Mouse (Mus musculus) E14TG2a.4 (cell line): ENCODE measurements around the gene Sdccag8.

ENCODE experiments used
- CTCF ChIP-seq: conservative IDR thresholded peaks from 2 replicates; pipeline ENCODE4 v1.5.1; 2014; ENCODE audit warnings: low read length
- NANOG ChIP-seq: IDR thresholded peaks from 2 replicates; pipeline ENCODE4 v1.6.1; 2014; ENCODE audit warnings: borderline replicate concordance, low read length, mixed read lengths
- POU5F1 ChIP-seq: IDR thresholded peaks from 2 replicates; pipeline ENCODE4 v1.6.1; 2014; ENCODE audit warnings: low read length, borderline replicate concordance

- TF ChIP-seq CTCF: no peak
- TF ChIP-seq POU5F1: no peak
- TF ChIP-seq NANOG: no peak
These were observed 9.4 kb downstream of the Sdccag8 start for GRCm38 (mm10) chr1:176823889-176824288.
